In the genomic region with DNA sequence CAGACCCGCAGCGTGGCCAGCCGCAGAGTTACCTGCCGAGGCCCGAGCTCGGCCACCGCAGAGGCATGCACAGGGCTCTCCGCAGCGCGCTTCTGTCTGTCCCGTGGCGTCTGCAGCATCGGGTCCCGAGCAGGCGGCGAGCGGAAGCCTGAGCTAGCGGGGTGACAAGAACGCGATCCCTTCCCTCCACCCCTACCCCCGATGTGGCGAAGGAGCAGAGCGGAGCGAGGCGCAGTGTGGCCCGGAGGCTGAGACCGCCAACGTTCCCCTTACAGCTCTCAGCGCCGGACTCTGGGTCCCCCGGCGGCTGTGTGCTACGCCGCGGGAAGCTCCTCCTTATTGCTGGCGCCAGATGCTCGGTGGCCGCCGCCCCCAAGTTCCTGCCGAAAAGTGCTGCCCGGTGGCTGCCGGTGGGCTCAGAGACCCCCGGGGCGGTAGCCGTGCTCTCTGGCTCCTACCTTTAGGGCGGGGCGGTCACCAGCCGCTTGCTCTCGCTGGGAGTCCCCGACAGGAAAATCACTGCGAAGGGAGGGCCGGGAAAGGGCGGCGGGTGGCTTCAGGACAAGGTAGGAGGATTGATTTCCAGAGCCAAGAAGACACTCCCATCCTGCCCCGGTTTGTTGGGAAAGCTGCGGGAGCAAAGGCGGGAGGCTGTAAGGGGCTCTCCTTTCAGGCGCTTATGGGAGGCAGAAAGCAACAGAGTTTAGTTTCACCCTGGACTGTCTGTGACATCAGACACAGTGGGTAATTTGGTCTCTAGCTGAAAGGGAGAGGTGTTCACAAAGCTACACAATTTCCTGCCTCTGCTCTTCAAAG, we compare ENCODE assay signal across 8 mouse cellular contexts. TPM values are rescaled to one million over a fixed set of nuclear protein-coding genes. Genes with fewer than 3 reads are reported as not detected.
DNase-seq lines count a peak whose midpoint lies in the region; ATAC-seq and TF ChIP-seq lines count a peak whose summit lies in the region.

No protein-coding gene starts in this region.

- 0 out of 2 replicates have a peak, but pooled peaks cover 6% of the 10 kb centered on the region for H3K9me3 ChIP-seq in embryonic facial prominence, embryonic 12.5 days
- H3K9me3 ChIP-seq in liver, embryonic 14.5 days (ENCODE audit: control insufficient read depth, low read length), result no peaks in the 10 kb centered on the region
- H3K9me3 ChIP-seq in stomach, embryonic 15.5 days, result no peaks in the 10 kb centered on the region

- no peak for TF ChIP-seq EP300 in liver, embryonic 14.5 days (IDR thresholded peaks at IDR 0.05; ENCODE audit: low read depth)

- peak; percentile 83 for DNase-seq in A20 (ENCODE audit: low read depth, low spot score)
- peak; percentile 80 for DNase-seq in adrenal gland, postnatal 14 days
- peak; percentile 89 to 92 for DNase-seq in heart, adult 18-20 months
- peak; percentile 80 for DNase-seq in kidney, adult 11 months
- DNase-seq in liver, embryonic 14.5 days (ENCODE audit: low read depth in 3 of 3, low spot score in 3 of 3), result no peak
- DNase-seq in neural tube, embryonic 10.5 days (ENCODE audit: extremely low spot score, low spot score), result peak; percentile 83

- H3K36me3 ChIP-seq in embryonic facial prominence, embryonic 12.5 days, result no peaks in the 10 kb centered on the region
- H3K36me3 ChIP-seq in liver, embryonic 14.5 days (replicated peaks; ENCODE audit: control insufficient read depth, insufficient read depth, low read depth), result no peaks in the 10 kb centered on the region
- no peaks in the 10 kb centered on the region for H3K36me3 ChIP-seq in stomach, embryonic 15.5 days

- WGBS in embryonic facial prominence, embryonic 12.5 days, result under 1% methylated on average over 58 of the region's 58 CpGs
- WGBS in liver, embryonic 14.5 days (ENCODE audit: insufficient replicate concordance), result under 1% methylated on average over 58 of the region's 58 CpGs
- WGBS in stomach, embryonic 15.5 days, result under 1% methylated on average over 57 of the region's 58 CpGs

- H3K9ac ChIP-seq in embryonic facial prominence, embryonic 12.5 days, result peak overlapping the region; percentile 77
- peak overlapping the region; percentile 92 for H3K9ac ChIP-seq in liver, embryonic 14.5 days (replicated peaks)
- peak overlapping the region; percentile 57 for H3K9ac ChIP-seq in stomach, embryonic 15.5 days

- H3K27me3 ChIP-seq in embryonic facial prominence, embryonic 12.5 days, result no peaks in the 10 kb centered on the region
- no peaks in the 10 kb centered on the region for H3K27me3 ChIP-seq in liver, embryonic 14.5 days (ENCODE audit: control insufficient read depth, insufficient read depth, low read length)
- H3K27me3 ChIP-seq in stomach, embryonic 15.5 days (replicated peaks), result no peaks in the 10 kb centered on the region

- H3K4me1 ChIP-seq in embryonic facial prominence, embryonic 12.5 days, result no peaks in the 10 kb centered on the region
- H3K4me1 ChIP-seq in liver, embryonic 14.5 days (replicated peaks; ENCODE audit: control insufficient read depth in 2 of 2, insufficient read depth in 2 of 2, low read length in 1 of 2), result peaks cover 47 to 54% of the 10 kb centered on the region in 2 experiments
- no peaks in the 10 kb centered on the region; the same call in 1 of the 2 replicates for H3K4me1 ChIP-seq in stomach, embryonic 15.5 days

- H3K4me3 ChIP-seq in embryonic facial prominence, embryonic 12.5 days, result peak overlapping the region; percentile 80
- H3K4me3 ChIP-seq in liver, embryonic 14.5 days (ENCODE audit: insufficient read depth in 1 of 2, low read depth in 2 of 2, low read length in 2 of 2), result peak overlapping the region; percentile 91
- H3K4me3 ChIP-seq in stomach, embryonic 15.5 days (replicated peaks), result peak overlapping the region; percentile 67

- H3K27ac ChIP-seq in embryonic facial prominence, embryonic 12.5 days, result peak overlapping the region; percentile 80
- peak overlapping the region; percentile 64 for H3K27ac ChIP-seq in liver, embryonic 14.5 days
- H3K27ac ChIP-seq in stomach, embryonic 15.5 days, result peak overlapping the region; percentile 69

- H3K4me2 ChIP-seq in embryonic facial prominence, embryonic 12.5 days (replicated peaks), result peak overlapping the region; percentile 86
- H3K4me2 ChIP-seq in liver, embryonic 14.5 days (ENCODE audit: low read depth), result peak overlapping the region; percentile 76
- peak overlapping the region; percentile 92 for H3K4me2 ChIP-seq in stomach, embryonic 15.5 days

- TF ChIP-seq CTCF in liver, embryonic 14.5 days (IDR thresholded peaks at IDR 0.05; ENCODE audit: low read depth), result no peak

- peak; percentile 86 for ATAC-seq in embryonic facial prominence, embryonic 12.5 days (ENCODE audit: insufficient number of reproducible peaks, insufficient read depth, low FRiP score, low TSS enrichment)
- ATAC-seq in liver, embryonic 14.5 days (ENCODE audit: insufficient read depth), result peak; percentile 69
- ATAC-seq in stomach, embryonic 15.5 days (ENCODE audit: insufficient read depth, low FRiP score, low read depth), result peak; percentile 79

RNA-seq across cellular contexts. Expression of gene St3gal6, which starts 0.8 kb away (rescaled TPM):
- total RNA-seq in adrenal gland, postnatal 14 days (2021), result 21.9 and 35.0 TPM in 2 replicates
- 8.7 and 10.2 TPM in 2 replicates for polyA plus RNA-seq in embryonic facial prominence, embryonic 12.5 days (2016; fragmentation: Nextera tagmentation; extraction: Ambion mirVana)
- 10 to 100 TPM; 41.9 to 43.0 TPM for total RNA-seq in heart, adult 18-20 months (2021)
- polyA plus RNA-seq in liver, embryonic 14.5 days (2012; rRNA removed), result 6.7 and 10.4 TPM in 2 replicates
- polyA plus RNA-seq in liver, embryonic 14.5 days (2014; fragmentation: Nextera tagmentation; extraction: Ambion mirVana), result 25.4 and 25.6 TPM in 2 replicates
- 14.6 and 15.7 TPM in 2 replicates for polyA plus RNA-seq in stomach, embryonic 15.5 days (2015; fragmentation: Nextera tagmentation; extraction: Ambion mirVana)

Comparison
In these comparisons a context has a peak if more than half of its experiments do, and no peak if none do; other contexts are left out.
1. DNase-seq: peak in A20 (single experiment), adrenal gland, postnatal 14 days (single experiment), heart, adult 18-20 months (2 of 2), kidney, adult 11 months (single experiment) and neural tube, embryonic 10.5 days (single experiment); none in liver, embryonic 14.5 days (0 of 3).
2. Peak in every context shown above with its lines, with median percentiles within 50 percentile points of each other: ATAC-seq, H3K27ac ChIP-seq, H3K4me2 ChIP-seq, H3K4me3 ChIP-seq and H3K9ac ChIP-seq.